Mouse (Mus musculus) hindbrain, embryonic 10.5 days (tissue): ENCODE results near the gene Samd15. TPM values are rescaled to one million over a fixed set of nuclear protein-coding genes. Genes with fewer than 3 reads are reported as not detected.
A peak's percentile ranks its signal among the peaks of the same experiment; 100 is the strongest.
"Not testable (repeated sequence)": the region's sequence is repeated elsewhere in the genome, so short reads cannot be mapped to it uniquely, and the experiment has no call there.

Source experiments
- DNase-seq: peaks from one replicate; pipeline ENCODE4 v3.0.0-alpha.2; 2017; ENCODE audit warnings: low spot score
- H3K27ac ChIP-seq: fragments of 300-500 bp; sonication (generic); 2 replicates; pipeline ENCODE4 v1.5.1; 2016; ENCODE audit warnings: mild to moderate bottlenecking, moderate library complexity
- H3K27me3 ChIP-seq: fragments of 300-500 bp; sonication (generic); 2 replicates; pipeline ENCODE4 v1.6.1; 2016; ENCODE audit warnings: mild to moderate bottlenecking; ENCODE audit not compliant: poor library complexity, insufficient read depth, severe bottlenecking
- H3K36me3 ChIP-seq: fragments of 300-500 bp; sonication (generic); 2 replicates; pipeline ENCODE4 v1.6.1; 2016; ENCODE audit warnings: mild to moderate bottlenecking, moderate library complexity
- H3K4me1 ChIP-seq: fragments of 300-500 bp; sonication (generic); replicated peaks from 2 replicates; pipeline ENCODE4 v1.6.1; 2016; ENCODE audit warnings: mild to moderate bottlenecking
- H3K4me3 ChIP-seq: fragments of 300-500 bp; sonication (generic); 2 replicates; pipeline ENCODE4 v1.5.1; 2016; ENCODE audit warnings: mild to moderate bottlenecking, moderate library complexity
- H3K9me3 ChIP-seq: fragments of 300-500 bp; sonication (generic); 2 replicates; pipeline ENCODE4 v1.6.1; 2016; ENCODE audit warnings: mild to moderate bottlenecking, moderate library complexity
- WGBS: fragments of 180-500 bp; shearing (Covaris S2); methylation state at CpG from one replicate; pipeline ENCODE4 v1.1.7; 2016; 5-methylcytosine and 5-hydroxymethylcytosine counted together
- polyA plus RNA-seq: library from polyadenylated mRNA; unstranded; fragments of >200 nt; fragmentation: Nextera tagmentation; extraction: Ambion mirVana; gene quantifications from 2 replicates; pipeline ENCODE4 v1.2.1, GENCODE M21; 2016

Samd15 gene
- polyA plus RNA-seq, 1 experiment from 2014 or later: 1.6 TPM

GRCm38 (mm10) chr12:87199973-87200586 is 557 bp downstream of the Samd15 start, which contains the start of gene Tmed8:
TSS of gene Tmed8 (minus strand) at chr12:87200454.
- peaks cover 20% of the 10 kb centered on the region for H3K4me1 ChIP-seq
- peaks cover 7% of the 10 kb centered on the region; the same call in 1 of the 2 replicates for H3K27me3 ChIP-seq
- under 1% methylated on average over 69 of the region's 70 CpGs for WGBS
- no peaks in the 10 kb centered on the region for H3K9me3 ChIP-seq
- no peaks in the 10 kb centered on the region for H3K36me3 ChIP-seq
- peak within 1 kb of the TSS; percentile 90 for H3K4me3 ChIP-seq
- H3K27ac ChIP-seq: peak within 1 kb of the TSS; percentile 94
- DNase-seq: peak; percentile 88

GRCm38 (mm10) chr12:87201694-87202093 is 2.2 kb downstream of the Samd15 start:
- H3K9me3 ChIP-seq: no peaks in the 10 kb centered on the region
- no peak overlapping the region for H3K4me3 ChIP-seq
- H3K36me3 ChIP-seq: no peaks in the 10 kb centered on the region
- no peak overlapping the region for H3K27ac ChIP-seq
- H3K27me3 ChIP-seq: peaks cover 7% of the 10 kb centered on the region; the same call in 1 of the 2 replicates
- H3K4me1 ChIP-seq: peaks cover 20% of the 10 kb centered on the region
- 73% methylated on average over 5 of the region's 5 CpGs for WGBS
- DNase-seq: no peak

GRCm38 (mm10) chr12:87205789-87206188 is 6.3 kb downstream of the Samd15 start:
- not testable (repeated sequence) for H3K9me3 ChIP-seq, H3K4me3 ChIP-seq, H3K36me3 ChIP-seq, DNase-seq, H3K27me3 ChIP-seq, H3K27ac ChIP-seq, H3K4me1 ChIP-seq
- 87% methylated on average over 5 of the region's 5 CpGs for WGBS

GRCm38 (mm10) chr12:87212844-87213606 is 13.5 kb downstream of the Samd15 start:
- Histone ChIP-seq H3K9me3 (no peaks in the 10 kb centered on the region), H3K36me3 (no peaks in the 10 kb centered on the region), H3K4me1 (no peaks in the 10 kb centered on the region), H3K27me3 (no peaks in the 10 kb centered on the region), H3K27ac (no peak overlapping the region), H3K4me3 (no peak overlapping the region)
- 75% methylated on average over 2 of the region's 2 CpGs for WGBS
- DNase-seq: no peak

GRCm38 (mm10) chr12:87216053-87216452 is 16.5 kb downstream of the Samd15 start:
- no peaks in the 10 kb centered on the region for H3K36me3 ChIP-seq
- WGBS: 74% methylated on average over 2 of the region's 2 CpGs
- no peak overlapping the region for H3K27ac ChIP-seq

GRCm38 (mm10) chr12:87217596-87217995 is 18.1 kb downstream of the Samd15 start:
- no peaks in the 10 kb centered on the region for H3K27me3 ChIP-seq

More at GRCm38 (mm10) chr12:87216053-87216452, 16.5 kb downstream of the Samd15 start:
- DNase-seq: no peak
- H3K4me1 ChIP-seq: no peaks in the 10 kb centered on the region
- no peak overlapping the region for H3K4me3 ChIP-seq
- no peaks in the 10 kb centered on the region for H3K9me3 ChIP-seq
- H3K27me3 ChIP-seq: no peaks in the 10 kb centered on the region

GRCm38 (mm10) chr12:87219362-87219761 is 19.8 kb downstream of the Samd15 start:
- WGBS: 84% methylated on average over 7 of the region's 7 CpGs
- Histone ChIP-seq H3K36me3 (no peaks in the 10 kb centered on the region), H3K4me1 (no peaks in the 10 kb centered on the region), H3K9me3 (no peaks in the 10 kb centered on the region), H3K27ac (no peak overlapping the region), H3K27me3 (no peaks in the 10 kb centered on the region), H3K4me3 (no peak overlapping the region)
- no peak for DNase-seq

More at GRCm38 (mm10) chr12:87217596-87217995, 18.1 kb downstream of the Samd15 start:
- Histone ChIP-seq H3K4me3 (no peak overlapping the region), H3K36me3 (no peaks in the 10 kb centered on the region), H3K9me3 (no peaks in the 10 kb centered on the region), H3K27ac (no peak overlapping the region), H3K4me1 (no peaks in the 10 kb centered on the region)
- no peak for DNase-seq

- Histone ChIP-seq H3K9me3 (no peaks in the 10 kb centered on the region), H3K4me3 (no peak overlapping the region), H3K36me3 (no peaks in the 10 kb centered on the region), H3K4me1 (no peaks in the 10 kb centered on the region), H3K27ac (no peak overlapping the region), H3K27me3 (no peaks in the 10 kb centered on the region)
- WGBS: 76% methylated on average over 10 of the region's 10 CpGs
- DNase-seq: no peak
Measured at GRCm38 (mm10) chr12:87224950-87225349, 25.4 kb downstream of the Samd15 start.

GRCm38 (mm10) chr12:87226801-87227200 is 27.3 kb downstream of the Samd15 start:
- Histone ChIP-seq H3K4me1 (no peaks in the 10 kb centered on the region), H3K27ac (no peak overlapping the region), H3K27me3 (no peaks in the 10 kb centered on the region), H3K4me3 (no peak overlapping the region), H3K9me3 (no peaks in the 10 kb centered on the region), H3K36me3 (no peaks in the 10 kb centered on the region)
- WGBS: 76% methylated on average over 7 of the region's 7 CpGs
- DNase-seq: no peak

GRCm38 (mm10) chr12:87229633-87230032 is 30.1 kb downstream of the Samd15 start:
- WGBS: 90% methylated on average over 2 of the region's 2 CpGs
- Histone ChIP-seq H3K27me3 (no peaks in the 10 kb centered on the region), H3K36me3 (no peaks in the 10 kb centered on the region), H3K27ac (no peak overlapping the region), H3K4me3 (no peak overlapping the region), H3K9me3 (no peaks in the 10 kb centered on the region), H3K4me1 (no peaks in the 10 kb centered on the region)
- no peak for DNase-seq

GRCm38 (mm10) chr12:87230379-87230895 is 30.9 kb downstream of the Samd15 start:
- no peak overlapping the region for H3K4me3 ChIP-seq
- H3K4me1 ChIP-seq: no peaks in the 10 kb centered on the region
- H3K36me3 ChIP-seq: no peaks in the 10 kb centered on the region
- no peaks in the 10 kb centered on the region for H3K9me3 ChIP-seq
- H3K27ac ChIP-seq: no peak overlapping the region
- no peak for DNase-seq
- H3K27me3 ChIP-seq: no peaks in the 10 kb centered on the region

GRCm38 (mm10) chr12:87236882-87237483 is 37.5 kb downstream of the Samd15 start:
- H3K4me3 ChIP-seq: no peak overlapping the region
- H3K9me3 ChIP-seq: no peaks in the 10 kb centered on the region
- no peaks in the 10 kb centered on the region for H3K4me1 ChIP-seq
- H3K27ac ChIP-seq: no peak overlapping the region
- DNase-seq: no peak
- peaks cover 49% of the 10 kb centered on the region for H3K36me3 ChIP-seq
- 87% methylated on average over 5 of the region's 5 CpGs for WGBS
- no peaks in the 10 kb centered on the region for H3K27me3 ChIP-seq

- Histone ChIP-seq H3K4me3 (no peak within 1 kb of the TSS), H3K27me3 (no peaks in the 10 kb centered on the region), H3K9me3 (no peaks in the 10 kb centered on the region), H3K27ac (no peak within 1 kb of the TSS), H3K36me3 (peaks cover 62% of the 10 kb centered on the region), H3K4me1 (no peaks in the 10 kb centered on the region)
- no peak for DNase-seq
- WGBS: 97% methylated on average over 1 of the region's 1 CpGs
Measured at GRCm38 (mm10) chr12:87238632-87239031, 39.1 kb downstream of the Samd15 start, which contains the start of gene Noxred1. TSS of gene Noxred1 (minus strand) at chr12:87238732.
